Mouse (Mus musculus): ENCODE data around the gene Gpr25. TPM values are rescaled to one million over a fixed set of nuclear protein-coding genes. Genes with fewer than 3 reads are reported as not detected.

Gene Gpr25
- polyA plus RNA-seq (2017; shearing (Covaris generic)): not detected

- ATAC-seq: no peak
These were observed at the start of gene Gpr25 for GRCm38 (mm10) chr1:136260635-136261238. Gpr25 (minus strand) TSS chr1:136260873.

GRCm38 (mm10) chr1:136309193-136309592, 48.5 kb upstream of the Gpr25 start:
- no peak for ATAC-seq

- ATAC-seq: no peak
These were observed 45.8 kb upstream of the Gpr25 start for GRCm38 (mm10) chr1:136306424-136306823.

GRCm38 (mm10) chr1:136293961-136294360, 33.3 kb upstream of the Gpr25 start:
- ATAC-seq: no peak

- no peak for ATAC-seq
These were observed 29.1 kb upstream of the Gpr25 start for GRCm38 (mm10) chr1:136289803-136290202.

- no peak for ATAC-seq
These were observed 16.7 kb upstream of the Gpr25 start for GRCm38 (mm10) chr1:136277366-136277765.

GRCm38 (mm10) chr1:136268224-136268623, 7.6 kb upstream of the Gpr25 start:
- no peak for ATAC-seq

GRCm38 (mm10) chr1:136266127-136266526, 5.5 kb upstream of the Gpr25 start:
- ATAC-seq: no peak

GRCm38 (mm10) chr1:136263355-136263754, 2.7 kb upstream of the Gpr25 start:
- no peak for ATAC-seq

GRCm38 (mm10) chr1:136259893-136260634, 609 bp downstream of the Gpr25 start:
- ATAC-seq: no peak

- ATAC-seq: no peak
These were observed 1.2 kb downstream of the Gpr25 start for GRCm38 (mm10) chr1:136259543-136259892.

GRCm38 (mm10) chr1:136258495-136258894, 2.2 kb downstream of the Gpr25 start:
- no peak for ATAC-seq

- ATAC-seq: no peak
These were observed 5.0 kb downstream of the Gpr25 start for GRCm38 (mm10) chr1:136255657-136256056.

- ATAC-seq: peak; percentile 64
These were observed 5.5 kb downstream of the Gpr25 start for GRCm38 (mm10) chr1:136255174-136255573.

GRCm38 (mm10) chr1:136254503-136255065, 6.1 kb downstream of the Gpr25 start:
- peak; percentile 24 for ATAC-seq

GRCm38 (mm10) chr1:136253472-136253871, 7.2 kb downstream of the Gpr25 start:
- ATAC-seq: no peak

GRCm38 (mm10) chr1:136249662-136250061, 11.0 kb downstream of the Gpr25 start:
- no peak for ATAC-seq

- ATAC-seq: peak; percentile 52
These were observed 13.3 kb downstream of the Gpr25 start for GRCm38 (mm10) chr1:136247393-136247792.

- no peak for ATAC-seq
These were observed 16.2 kb downstream of the Gpr25 start for GRCm38 (mm10) chr1:136244469-136244868.

GRCm38 (mm10) chr1:136241801-136242200, 18.9 kb downstream of the Gpr25 start:
- ATAC-seq: no peak

GRCm38 (mm10) chr1:136238495-136238894, 22.2 kb downstream of the Gpr25 start:
- no peak for ATAC-seq

- no peak for ATAC-seq
These were observed 26.0 kb downstream of the Gpr25 start for GRCm38 (mm10) chr1:136234595-136235092.

GRCm38 (mm10) chr1:136233892-136234594, 26.6 kb downstream of the Gpr25 start, which contains the start of gene Inava:
Inava (minus strand) TSS chr1:136234264.
- peak; percentile 61 for ATAC-seq

All from activated CD4-positive, CD25-positive, alpha-beta regulatory T cell, adult 4 months (primary cell).